Mouse (Mus musculus): ENCODE results near the gene Tbc1d21. TPM values are rescaled to one million over a fixed set of nuclear protein-coding genes. Genes with fewer than 3 reads are reported as not detected.
A peak's percentile ranks its signal among the peaks of the same experiment; 100 is the strongest.

The Tbc1d21 gene
- polyA plus RNA-seq, 1 experiment from 2014 or later: not detected

- Histone ChIP-seq H3K27ac (ENCODE audit: low read depth, low read length) (no peak overlapping the region), H3K9ac (ENCODE audit: low read length) (no peak overlapping the region), H3K4me2 (no peak overlapping the region), H3K27me3 (ENCODE audit: control insufficient read depth, insufficient read depth, low read length) (no peaks in the 10 kb centered on the region), H3K9me3 (ENCODE audit: control insufficient read depth, low read length) (no peaks in the 10 kb centered on the region), H3K36me3 (ENCODE audit: control insufficient read depth, insufficient read depth, low read length) (no peaks in the 10 kb centered on the region), H3K4me1 (ENCODE audit: control insufficient read depth, insufficient read depth, low read length) (no peaks in the 10 kb centered on the region), H3K4me3 (ENCODE audit: low read depth, low read length) (no peak overlapping the region)
- DNase-seq (ENCODE audit: low spot score, missing footprints) (no peak), ATAC-seq (ENCODE audit: low FRiP score) (no peak)
- 69% methylated on average over 3 of the region's 3 CpGs for WGBS
These were observed 18.1 kb upstream of the Tbc1d21 start for GRCm38 (mm10) chr9:58388381-58388780.

GRCm38 (mm10) chr9:58378878-58379277, 8.6 kb upstream of the Tbc1d21 start:
- Histone ChIP-seq H3K9me3 (ENCODE audit: control insufficient read depth, low read length) (no peaks in the 10 kb centered on the region), H3K27me3 (ENCODE audit: control insufficient read depth, insufficient read depth, low read length) (no peaks in the 10 kb centered on the region), H3K9ac (ENCODE audit: low read length) (no peak overlapping the region), H3K4me3 (ENCODE audit: low read depth, low read length) (no peak overlapping the region), H3K4me2 (no peak overlapping the region), H3K36me3 (ENCODE audit: control insufficient read depth, insufficient read depth, low read length) (no peaks in the 10 kb centered on the region), H3K27ac (ENCODE audit: low read depth, low read length) (no peak overlapping the region), H3K4me1 (ENCODE audit: control insufficient read depth, insufficient read depth, low read length) (no peaks in the 10 kb centered on the region; the same call in 1 of the 2 replicates)
- no peak for ATAC-seq (ENCODE audit: low FRiP score)
- WGBS: 60% methylated on average over 4 of the region's 4 CpGs
- DNase-seq (ENCODE audit: low spot score, missing footprints): no peak

GRCm38 (mm10) chr9:58373912-58374431, 3.7 kb upstream of the Tbc1d21 start:
- Histone ChIP-seq H3K4me1 (ENCODE audit: control insufficient read depth, insufficient read depth, low read length) (no peaks in the 10 kb centered on the region; the same call in 1 of the 2 replicates), H3K9me3 (ENCODE audit: control insufficient read depth, low read length) (no peaks in the 10 kb centered on the region), H3K36me3 (ENCODE audit: control insufficient read depth, insufficient read depth, low read length) (no peaks in the 10 kb centered on the region), H3K4me3 (ENCODE audit: low read depth, low read length) (no peak overlapping the region), H3K27me3 (ENCODE audit: control insufficient read depth, insufficient read depth, low read length) (no peaks in the 10 kb centered on the region), H3K27ac (ENCODE audit: low read depth, low read length) (no peak overlapping the region), H3K4me2 (no peak overlapping the region), H3K9ac (ENCODE audit: low read length) (no peak overlapping the region)
- 73% methylated on average over 12 of the region's 12 CpGs for WGBS
- ATAC-seq (ENCODE audit: low FRiP score) (no peak), DNase-seq (ENCODE audit: low spot score, missing footprints) (no peak)

GRCm38 (mm10) chr9:58371914-58372313, 1.7 kb upstream of the Tbc1d21 start:
- 73% methylated on average over 8 of the region's 8 CpGs for WGBS
- ATAC-seq (ENCODE audit: low FRiP score) (no peak), DNase-seq (ENCODE audit: low spot score, missing footprints) (no peak)

GRCm38 (mm10) chr9:58369644-58370043, 611 bp downstream of the Tbc1d21 start:
- H3K4me3 ChIP-seq (ENCODE audit: low read depth, low read length): no peak overlapping the region
- no peaks in the 10 kb centered on the region for H3K36me3 ChIP-seq (ENCODE audit: control insufficient read depth, insufficient read depth, low read length)
- no peak overlapping the region for H3K9ac ChIP-seq (ENCODE audit: low read length)
- H3K4me2 ChIP-seq: no peak overlapping the region
- no peak overlapping the region for H3K27ac ChIP-seq (ENCODE audit: low read depth, low read length)
- H3K27me3 ChIP-seq (ENCODE audit: control insufficient read depth, insufficient read depth, low read length): no peaks in the 10 kb centered on the region
- no peaks in the 10 kb centered on the region for H3K9me3 ChIP-seq (ENCODE audit: control insufficient read depth, low read length)
- ATAC-seq (ENCODE audit: low FRiP score) (no peak), DNase-seq (ENCODE audit: low spot score, missing footprints) (peak; percentile 89)
- H3K4me1 ChIP-seq (ENCODE audit: control insufficient read depth, insufficient read depth, low read length): no peaks in the 10 kb centered on the region
- WGBS: 47% methylated on average over 6 of the region's 6 CpGs

More at GRCm38 (mm10) chr9:58371914-58372313, 1.7 kb upstream of the Tbc1d21 start:
- Histone ChIP-seq H3K4me2 (no peak overlapping the region), H3K4me3 (ENCODE audit: low read depth, low read length) (no peak overlapping the region), H3K9ac (ENCODE audit: low read length) (no peak overlapping the region), H3K9me3 (ENCODE audit: control insufficient read depth, low read length) (no peaks in the 10 kb centered on the region), H3K27me3 (ENCODE audit: control insufficient read depth, insufficient read depth, low read length) (no peaks in the 10 kb centered on the region), H3K36me3 (ENCODE audit: control insufficient read depth, insufficient read depth, low read length) (no peaks in the 10 kb centered on the region), H3K27ac (ENCODE audit: low read depth, low read length) (no peak overlapping the region), H3K4me1 (ENCODE audit: control insufficient read depth, insufficient read depth, low read length) (no peaks in the 10 kb centered on the region)

GRCm38 (mm10) chr9:58364325-58364724, 5.9 kb downstream of the Tbc1d21 start:
- DNase-seq (ENCODE audit: low spot score, missing footprints) (no peak), ATAC-seq (ENCODE audit: low FRiP score) (no peak)
- Histone ChIP-seq H3K4me3 (ENCODE audit: low read depth, low read length) (no peak overlapping the region), H3K27ac (ENCODE audit: low read depth, low read length) (no peak overlapping the region), H3K4me2 (no peak overlapping the region), H3K4me1 (ENCODE audit: control insufficient read depth, insufficient read depth, low read length) (no peaks in the 10 kb centered on the region), H3K36me3 (ENCODE audit: control insufficient read depth, insufficient read depth, low read length) (no peaks in the 10 kb centered on the region), H3K9me3 (ENCODE audit: control insufficient read depth, low read length) (no peaks in the 10 kb centered on the region), H3K9ac (ENCODE audit: low read length) (no peak overlapping the region), H3K27me3 (ENCODE audit: control insufficient read depth, insufficient read depth, low read length) (no peaks in the 10 kb centered on the region)
- WGBS: 88% methylated on average over 8 of the region's 8 CpGs

- no peaks in the 10 kb centered on the region for H3K36me3 ChIP-seq (ENCODE audit: control insufficient read depth, insufficient read depth, low read length)
- no peak for DNase-seq (ENCODE audit: low spot score, missing footprints)
- ATAC-seq (ENCODE audit: low FRiP score): no peak
- 83% methylated on average over 7 of the region's 7 CpGs for WGBS
- H3K4me1 ChIP-seq (ENCODE audit: control insufficient read depth, insufficient read depth, low read length): no peaks in the 10 kb centered on the region
- H3K4me3 ChIP-seq (ENCODE audit: low read depth, low read length): no peak overlapping the region
- no peaks in the 10 kb centered on the region for H3K27me3 ChIP-seq (ENCODE audit: control insufficient read depth, insufficient read depth, low read length)
- H3K27ac ChIP-seq (ENCODE audit: low read depth, low read length): no peak overlapping the region
- H3K9me3 ChIP-seq (ENCODE audit: control insufficient read depth, low read length): no peaks in the 10 kb centered on the region
- H3K4me2 ChIP-seq: no peak overlapping the region
- no peak overlapping the region for H3K9ac ChIP-seq (ENCODE audit: low read length)
These were observed 8.3 kb downstream of the Tbc1d21 start for GRCm38 (mm10) chr9:58361956-58362355.

GRCm38 (mm10) chr9:58361373-58361772, 8.9 kb downstream of the Tbc1d21 start:
- no peak for ATAC-seq (ENCODE audit: low FRiP score)
- no peak overlapping the region for H3K9ac ChIP-seq (ENCODE audit: low read length)
- no peak for DNase-seq (ENCODE audit: low spot score, missing footprints)
- H3K36me3 ChIP-seq (ENCODE audit: control insufficient read depth, insufficient read depth, low read length): no peaks in the 10 kb centered on the region
- no peak overlapping the region for H3K4me2 ChIP-seq
- no peaks in the 10 kb centered on the region for H3K9me3 ChIP-seq (ENCODE audit: control insufficient read depth, low read length)
- H3K27me3 ChIP-seq (ENCODE audit: control insufficient read depth, insufficient read depth, low read length): no peaks in the 10 kb centered on the region
- H3K4me1 ChIP-seq (ENCODE audit: control insufficient read depth, insufficient read depth, low read length): no peaks in the 10 kb centered on the region
- no peak overlapping the region for H3K4me3 ChIP-seq (ENCODE audit: low read depth, low read length)
- H3K27ac ChIP-seq (ENCODE audit: low read depth, low read length): no peak overlapping the region
- 69% methylated on average over 1 of the region's 1 CpGs for WGBS

GRCm38 (mm10) chr9:58355262-58356050, 14.8 kb downstream of the Tbc1d21 start:
- Histone ChIP-seq H3K9ac (ENCODE audit: low read length) (no peak overlapping the region), H3K36me3 (ENCODE audit: control insufficient read depth, insufficient read depth, low read length) (no peaks in the 10 kb centered on the region), H3K4me2 (no peak overlapping the region), H3K27me3 (ENCODE audit: control insufficient read depth, insufficient read depth, low read length) (no peaks in the 10 kb centered on the region), H3K27ac (ENCODE audit: low read depth, low read length) (no peak overlapping the region), H3K4me3 (ENCODE audit: low read depth, low read length) (no peak overlapping the region), H3K4me1 (ENCODE audit: control insufficient read depth, insufficient read depth, low read length) (peaks cover 2% of the 10 kb centered on the region; the same call in 1 of the 2 replicates), H3K9me3 (ENCODE audit: control insufficient read depth, low read length) (no peaks in the 10 kb centered on the region)
- 44% methylated on average over 6 of the region's 6 CpGs for WGBS
- ATAC-seq (ENCODE audit: low FRiP score): no peak
- no peak for DNase-seq (ENCODE audit: low spot score, missing footprints)

All from midbrain, embryonic 11.5 days (tissue).